Comparison of ENCODE assay signal across 20 mouse cellular contexts in genomic region chr16:42147164-42147563, GRCm38 (mm10).
DNase-seq lines count a peak whose midpoint lies in the region; ATAC-seq and TF ChIP-seq lines count a peak whose summit lies in the region.
"Had no signal": no experiment of that assay in that cellular context is flagged by ENCODE, and none has a peak within 500 bp of the region (broad histone marks: within the 10 kb centered on the region; RNA-seq: fewer than 3 reads in every experiment).

No protein-coding gene starts in this region.

- no peaks in the 10 kb centered on the region for H3K4me1 ChIP-seq in hindbrain, postnatal 0 days (ENCODE audit: insufficient read depth, low read length)
- H3K4me1 ChIP-seq: embryonic facial prominence, embryonic 15.5 days; heart, embryonic 12.5 days; intestine, embryonic 15.5 days had no signal

- intact Hi-C loops in left cerebral cortex, postnatal 4 days (cut with DNase I) = no loop called here

- no peak overlapping the region for H3K4me2 ChIP-seq in hindbrain, postnatal 0 days (ENCODE audit: low read depth, low read length)
- H3K4me2 ChIP-seq: embryonic facial prominence, embryonic 15.5 days; heart, embryonic 12.5 days; intestine, embryonic 15.5 days had no signal

- no peak overlapping the region for H3K27ac ChIP-seq in hindbrain, postnatal 0 days
- H3K27ac ChIP-seq: embryonic facial prominence, embryonic 15.5 days; forebrain, embryonic 10.5 days; intestine, embryonic 15.5 days had no signal

- 38% methylated on average over 6 of the region's 6 CpGs for WGBS in hindbrain, postnatal 0 days

- H3K27me3 ChIP-seq in hindbrain, postnatal 0 days (ENCODE audit: insufficient read depth, low read length) = no peaks in the 10 kb centered on the region
- H3K27me3 ChIP-seq: embryonic facial prominence, embryonic 15.5 days; heart, embryonic 12.5 days; intestine, embryonic 15.5 days had no signal

- H3K4me3 ChIP-seq in hindbrain, postnatal 0 days (ENCODE audit: low read length) = no peak overlapping the region
- H3K4me3 ChIP-seq: embryonic facial prominence, embryonic 15.5 days; erythroblast, embryonic 14.5 days; forebrain, embryonic 10.5 days; heart, embryonic 12.5 days; intestine, embryonic 15.5 days had no signal

- peak; percentile 41; the same call in 1 of the 2 replicates for ATAC-seq in frontal cortex, adult (ENCODE audit: low TSS enrichment)
- peak; percentile 51 for ATAC-seq in hindbrain, postnatal 0 days
- ATAC-seq: forebrain, embryonic 14.5 days; intestine, embryonic 15.5 days had no signal

- no peak overlapping the region for H3K9ac ChIP-seq in hindbrain, postnatal 0 days (replicated peaks; ENCODE audit: low read length)
- H3K9ac ChIP-seq: embryonic facial prominence, embryonic 15.5 days; heart, embryonic 12.5 days; intestine, embryonic 15.5 days had no signal

- no peak for DNase-seq in frontal cortex, postnatal 10 days (ENCODE audit: low spot score in 2 of 2)
- peak; percentile 63 for DNase-seq in left cerebral cortex, postnatal 4 days
- no peak for DNase-seq in left cerebral cortex, adult 11 months (ENCODE audit: low spot score)
- DNase-seq in ovary, postnatal 36 days (ENCODE audit: low spot score) = peak; percentile 6
- DNase-seq in ovary, adult 18-20 months (ENCODE audit: low spot score) = no peak
- DNase-seq in hindbrain, postnatal 0 days (ENCODE audit: low spot score) = peak; percentile 38
- DNase-seq in kidney, adult 9 months = no peak
- DNase-seq: adrenal gland, adult 8-10 months; adrenal gland, postnatal 36 days; cerebellum, adult 18-20 months; cerebellum, adult 9-11 months; embryo, embryonic 11 days; gastrocnemius, postnatal 10 days had no signal

- no peaks in the 10 kb centered on the region for H3K36me3 ChIP-seq in hindbrain, postnatal 0 days (ENCODE audit: insufficient read depth, low read length)
- H3K36me3 ChIP-seq: embryonic facial prominence, embryonic 15.5 days; forebrain, embryonic 10.5 days; heart, embryonic 12.5 days; intestine, embryonic 15.5 days had no signal

- H3K9me3 ChIP-seq in hindbrain, postnatal 0 days (ENCODE audit: low read length) = no peaks in the 10 kb centered on the region
- H3K9me3 ChIP-seq: embryonic facial prominence, embryonic 15.5 days; forebrain, embryonic 10.5 days; heart, embryonic 12.5 days; intestine, embryonic 15.5 days had no signal

- peak; percentile 19 for TF ChIP-seq CTCF in hindbrain, postnatal 0 days (IDR thresholded peaks at IDR 0.05; ENCODE audit: low read depth)

Comparison
In these comparisons a context has a peak if more than half of its experiments do, and no peak if none do; other contexts are left out.
1. DNase-seq: peak in left cerebral cortex, postnatal 4 days (single experiment), ovary, postnatal 36 days (single experiment) and hindbrain, postnatal 0 days (single experiment); none in frontal cortex, postnatal 10 days (0 of 2), left cerebral cortex, adult 11 months (single experiment), ovary, adult 18-20 months (single experiment) and kidney, adult 9 months (single experiment).